Mouse (Mus musculus) kidney, adult 2 months (tissue): ENCODE measurements around the gene Fiz1. TPM values are rescaled to one million over a fixed set of nuclear protein-coding genes. Genes with fewer than 3 reads are reported as not detected.
A peak's percentile ranks its signal among the peaks of the same experiment; 100 is the strongest.

Experiments
- DNase-seq: peaks from one replicate; pipeline ENCODE4 v3.0.0; 2021
- H3K27ac ChIP-seq: fragments of 200-500 bp; 2 replicates; pipeline ENCODE4 v1.5.1; 2012; ENCODE audit warnings: low read depth, low read length, control low read depth, inconsistent platforms; ENCODE audit not compliant: insufficient read depth
- H3K27me3 ChIP-seq: fragments of 200-500 bp; replicated peaks from 2 replicates; pipeline ENCODE4 v1.6.1; 2012; ENCODE audit warnings: mild to moderate bottlenecking, moderate library complexity, low read length, inconsistent platforms; ENCODE audit not compliant: control insufficient read depth, insufficient read depth
- H3K36me3 ChIP-seq: fragments of 200-500 bp; 2 replicates; pipeline ENCODE4 v1.6.1; 2012; ENCODE audit warnings: mild to moderate bottlenecking, moderate library complexity, low read length, inconsistent platforms; ENCODE audit not compliant: control insufficient read depth, insufficient read depth
- H3K4me1 ChIP-seq: fragments of 200-500 bp; 2 replicates; pipeline ENCODE4 v1.6.1; 2011; ENCODE audit warnings: low read length; ENCODE audit not compliant: control insufficient read depth, insufficient read depth
- H3K4me3 ChIP-seq: fragments of 200-500 bp; 2 replicates; pipeline ENCODE4 v1.5.1; 2011; ENCODE audit warnings: mild to moderate bottlenecking, low read depth, low read length, control low read depth; ENCODE audit not compliant: insufficient read depth
- CTCF ChIP-seq: fragments of 200-500 bp; conservative IDR thresholded peaks from 2 replicates; pipeline ENCODE4 v1.5.1; 2011; ENCODE audit warnings: low read depth, mild to moderate bottlenecking, control low read depth, low read length, moderate library complexity, mixed read lengths; ENCODE audit not compliant: insufficient read depth, insufficient read length
- POLR2A ChIP-seq: fragments of 200-500 bp; IDR thresholded peaks from one replicate; pipeline ENCODE4 v1.6.1; 2011; ENCODE audit warnings: low read depth, low read length, control low read depth
- WGBS: fragments of 180-500 bp; shearing (Covaris S2); methylation state at CpG from one replicate; pipeline ENCODE4 v1.1.7; 2018; 5-methylcytosine and 5-hydroxymethylcytosine counted together
- polyA plus RNA-seq: library from polyadenylated mRNA; depleted of rRNA; stranded (reverse); fragments of >200 nt; gene quantifications from 2 replicates; pipeline ENCODE4 v1.2.3, GENCODE M21; 2012

The Fiz1 gene
- polyA plus RNA-seq, 1 experiment, result 25.4 TPM

DNA sequence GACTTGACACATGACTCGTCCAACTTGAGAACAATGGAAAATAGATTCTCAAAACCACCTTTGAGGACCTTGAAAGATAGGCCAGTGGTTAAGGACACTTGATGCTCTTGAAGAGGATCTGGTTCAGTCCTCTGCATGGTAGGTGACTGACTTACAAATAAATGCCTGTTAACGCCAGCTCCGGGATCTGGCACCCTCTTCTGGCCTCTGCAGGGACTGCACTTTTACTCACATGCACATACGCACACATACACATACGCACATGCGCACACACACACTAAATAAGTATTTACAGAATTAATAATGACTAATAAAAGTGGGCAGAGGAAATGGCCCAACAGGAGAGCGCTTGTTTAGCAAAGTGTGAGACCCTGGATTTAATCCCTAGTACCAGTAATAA, 37.7 kb downstream of the Fiz1 start:
- no peaks in the 10 kb centered on the region for H3K36me3 ChIP-seq
- H3K4me1 ChIP-seq, result no peaks in the 10 kb centered on the region
- TF ChIP-seq POLR2A (no peak), CTCF (peak; percentile 8; the same call in 1 of the 2 replicates)
- no peak for DNase-seq
- no peak overlapping the region for H3K4me3 ChIP-seq
- no peaks in the 10 kb centered on the region for H3K27me3 ChIP-seq
- 90% methylated on average over 7 of the region's 7 CpGs for WGBS
- H3K27ac ChIP-seq, result no peak overlapping the region

- Histone ChIP-seq H3K4me1 (no peaks in the 10 kb centered on the region), H3K36me3 (no peaks in the 10 kb centered on the region), H3K27me3 (no peaks in the 10 kb centered on the region), H3K27ac (no peak overlapping the region), H3K4me3 (no peak overlapping the region)
- 51% methylated on average over 4 of the region's 4 CpGs for WGBS
- no peak for TF ChIP-seq POLR2A
- DNase-seq, result no peak
Measured at GRCm38 (mm10) chr7:4975455-4975854, 39.0 kb downstream of the Fiz1 start.

DNA sequence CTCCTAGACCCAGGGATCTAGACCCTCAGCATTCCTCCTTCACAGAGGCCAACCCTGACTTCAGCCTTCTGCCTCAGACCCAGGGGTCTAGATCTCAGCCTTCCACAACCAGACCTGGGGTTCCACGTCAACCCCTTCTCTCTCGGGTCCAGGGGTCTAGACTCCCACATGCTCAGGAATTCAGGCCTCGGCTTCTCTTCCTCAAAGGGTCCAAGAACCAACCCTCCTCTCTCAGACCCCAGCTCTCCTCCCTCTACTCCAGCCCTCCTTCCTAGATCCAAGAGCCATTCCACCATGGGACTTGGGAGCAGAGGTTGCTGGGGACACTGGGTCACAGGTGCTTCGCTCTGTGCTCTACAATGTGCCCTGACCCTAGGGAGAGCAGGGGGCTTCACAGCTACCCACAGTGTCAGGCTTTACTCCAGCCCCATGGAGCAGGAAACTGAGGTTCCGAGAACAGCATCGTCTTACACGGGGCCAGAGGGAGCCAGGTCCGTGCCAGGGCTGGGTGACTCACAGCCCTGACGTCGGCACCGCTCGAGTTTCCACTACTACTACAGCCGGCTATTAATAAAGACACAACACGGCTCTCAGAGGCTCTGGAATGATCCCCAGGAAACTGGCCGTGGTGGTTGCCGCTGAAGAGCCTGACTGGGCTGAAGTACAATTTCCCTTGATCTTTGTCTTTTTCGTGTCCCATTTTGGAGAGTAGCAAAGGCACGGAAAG, 42.0 kb downstream of the Fiz1 start:
- H3K36me3 ChIP-seq, result no peaks in the 10 kb centered on the region
- WGBS, result 44% methylated on average over 18 of the region's 18 CpGs
- TF ChIP-seq POLR2A, result no peak
- TF ChIP-seq CTCF, result no peak
- no peaks in the 10 kb centered on the region for H3K4me1 ChIP-seq
- no peak overlapping the region for H3K27ac ChIP-seq
- no peaks in the 10 kb centered on the region for H3K27me3 ChIP-seq
- peak; percentile 12 for DNase-seq
- no peak overlapping the region for H3K4me3 ChIP-seq

- no peaks in the 10 kb centered on the region for H3K36me3 ChIP-seq
- H3K27me3 ChIP-seq, result no peaks in the 10 kb centered on the region
- DNase-seq, result no peak
- 26% methylated on average over 7 of the region's 7 CpGs for WGBS
- no peak overlapping the region for H3K4me3 ChIP-seq
- TF ChIP-seq CTCF (no peak), POLR2A (no peak)
- H3K27ac ChIP-seq, result no peak overlapping the region
- no peaks in the 10 kb centered on the region for H3K4me1 ChIP-seq
Measured at GRCm38 (mm10) chr7:4971710-4972109, 42.8 kb downstream of the Fiz1 start.

DNA sequence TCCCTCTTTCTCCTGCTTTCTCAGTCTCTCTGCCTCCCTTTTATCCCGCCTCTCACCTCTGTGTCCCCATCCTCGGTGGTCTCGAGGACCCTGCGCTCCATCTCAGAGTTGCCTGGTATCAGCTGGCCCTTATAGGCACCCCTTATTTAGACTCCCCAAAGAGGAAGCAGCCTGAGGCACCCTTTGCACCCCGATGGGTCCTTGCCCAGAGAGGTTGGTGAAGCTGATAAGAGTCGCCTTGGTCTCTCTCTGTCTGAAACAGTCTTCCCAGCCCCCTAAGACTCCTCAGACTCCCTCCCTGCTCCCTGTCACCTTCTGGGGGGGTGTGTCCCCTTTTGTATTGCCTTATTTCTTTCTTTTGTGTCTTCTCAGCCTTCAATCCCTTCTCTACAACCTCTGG, 43.4 kb downstream of the Fiz1 start, which contains the start of gene Sbk3:
Gene Sbk3 (minus strand): TSS at position 101 of the 400 bp plus-strand sequence.
- no peak for TF ChIP-seq POLR2A
- TF ChIP-seq CTCF, result no peak
- H3K4me3 ChIP-seq, result no peak within 1 kb of the TSS
- 46% methylated on average over 6 of the region's 6 CpGs for WGBS

GRCm38 (mm10) chr7:4964988-4965387, 49.5 kb downstream of the Fiz1 start:
- H3K4me1 ChIP-seq, result no peaks in the 10 kb centered on the region
- TF ChIP-seq POLR2A (no peak), CTCF (no peak)
- WGBS, result 86% methylated on average over 5 of the region's 5 CpGs
- no peaks in the 10 kb centered on the region for H3K27me3 ChIP-seq
- no peak overlapping the region for H3K27ac ChIP-seq
- no peak for DNase-seq
- H3K4me3 ChIP-seq, result no peak overlapping the region
- H3K36me3 ChIP-seq, result no peaks in the 10 kb centered on the region

More for the DNA sequence above, 43.4 kb downstream of the Fiz1 start, which contains the start of gene Sbk3:
- Histone ChIP-seq H3K4me1 (no peaks in the 10 kb centered on the region), H3K27ac (no peak within 1 kb of the TSS), H3K27me3 (no peaks in the 10 kb centered on the region), H3K36me3 (no peaks in the 10 kb centered on the region)
- DNase-seq, result no peak

DNA sequence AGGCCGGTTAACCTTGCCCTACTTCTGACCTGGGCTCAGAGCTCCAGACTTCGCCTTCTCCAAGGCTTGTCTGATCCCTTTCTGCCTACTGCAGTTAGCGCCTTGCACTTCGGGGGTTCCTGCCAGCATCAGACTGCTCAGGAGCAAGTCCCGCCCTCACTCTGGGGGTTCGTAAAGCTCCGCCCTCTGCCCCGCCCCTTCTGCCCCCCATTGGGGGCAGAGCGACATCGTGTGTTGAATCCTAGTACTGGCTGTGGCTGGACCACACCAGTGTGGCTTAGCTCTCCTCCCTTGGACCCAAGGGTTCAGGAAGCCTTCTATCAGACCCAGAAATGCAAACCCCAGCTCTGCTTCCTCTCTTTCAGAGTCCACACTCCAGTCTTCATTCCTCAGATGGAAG, 50.2 kb downstream of the Fiz1 start, which contains the start of gene Sbk2:
Gene Sbk2 (minus strand): TSS at position 135 of the 400 bp plus-strand sequence.
- TF ChIP-seq CTCF, result peak; percentile 63
- TF ChIP-seq POLR2A, result no peak
- WGBS, result 5% methylated on average over 10 of the region's 10 CpGs

More for the DNA sequence above, 50.2 kb downstream of the Fiz1 start, which contains the start of gene Sbk2:
- Histone ChIP-seq H3K4me1 (no peaks in the 10 kb centered on the region), H3K36me3 (no peaks in the 10 kb centered on the region), H3K4me3 (no peak within 1 kb of the TSS), H3K27me3 (no peaks in the 10 kb centered on the region), H3K27ac (no peak within 1 kb of the TSS)
- peak; percentile 75 for DNase-seq
